Mouse (Mus musculus) kidney, embryonic 15.5 days (tissue): Measurements from ENCODE around the gene Mrps21. TPM values are rescaled to one million over a fixed set of nuclear protein-coding genes. Genes with fewer than 3 reads are reported as not detected.
A peak's percentile ranks its signal among the peaks of the same experiment; 100 is the strongest.
"Not testable (repeated sequence)": the region's sequence is repeated elsewhere in the genome, so short reads cannot be mapped to it uniquely, and the experiment has no call there.

Source experiments
- ATAC-seq: fragments of 200-750 bp; cut with Nextera tagmentation; replicated peaks from 2 replicates; pipeline ENCODE4 v1.8.0; 2017; ENCODE audit warnings: moderate TSS enrichment; ENCODE audit not compliant: low FRiP score
- H3K27ac ChIP-seq: fragments of 300-500 bp; sonication (generic); 2 replicates; pipeline ENCODE4 v1.5.1; 2015; ENCODE audit warnings: mild to moderate bottlenecking, inconsistent platforms
- H3K27me3 ChIP-seq: fragments of 300-500 bp; sonication (generic); 2 replicates; pipeline ENCODE4 v1.6.1; 2015; ENCODE audit warnings: inconsistent platforms
- H3K36me3 ChIP-seq: fragments of 300-500 bp; sonication (generic); 2 replicates; pipeline ENCODE4 v1.6.1; 2015; ENCODE audit warnings: inconsistent platforms
- H3K4me1 ChIP-seq: fragments of 300-500 bp; sonication (generic); 2 replicates; pipeline ENCODE4 v1.6.1; 2015; ENCODE audit warnings: inconsistent platforms
- H3K4me2 ChIP-seq: fragments of 300-500 bp; sonication (generic); 2 replicates; pipeline ENCODE4 v1.6.1; 2015; ENCODE audit warnings: moderate library complexity, mild to moderate bottlenecking, inconsistent platforms
- H3K4me3 ChIP-seq: fragments of 300-500 bp; sonication (generic); replicated peaks from 2 replicates; pipeline ENCODE4 v1.5.1; 2015; ENCODE audit warnings: mild to moderate bottlenecking, inconsistent platforms
- H3K9ac ChIP-seq: fragments of 300-500 bp; sonication (generic); 2 replicates; pipeline ENCODE4 v1.6.1; 2015; ENCODE audit warnings: mild to moderate bottlenecking, inconsistent platforms
- H3K9me3 ChIP-seq: fragments of 300-500 bp; sonication (generic); replicated peaks from 2 replicates; pipeline ENCODE4 v1.6.1; 2016; ENCODE audit warnings: inconsistent platforms
- WGBS: fragments of 180-500 bp; shearing (Covaris S2); methylation state at CpG from one replicate; pipeline ENCODE4 v1.1.7; 2015; ENCODE audit warnings: mixed read lengths; 5-methylcytosine and 5-hydroxymethylcytosine counted together
- polyA plus RNA-seq: library from polyadenylated mRNA; unstranded; fragments of >200 nt; fragmentation: Nextera tagmentation; extraction: Ambion mirVana; gene quantifications from 2 replicates; pipeline ENCODE4 v1.2.1, GENCODE M21; 2015

Gene Mrps21
- polyA plus RNA-seq, 1 experiment from 2014 or later = 404 TPM

DNA sequence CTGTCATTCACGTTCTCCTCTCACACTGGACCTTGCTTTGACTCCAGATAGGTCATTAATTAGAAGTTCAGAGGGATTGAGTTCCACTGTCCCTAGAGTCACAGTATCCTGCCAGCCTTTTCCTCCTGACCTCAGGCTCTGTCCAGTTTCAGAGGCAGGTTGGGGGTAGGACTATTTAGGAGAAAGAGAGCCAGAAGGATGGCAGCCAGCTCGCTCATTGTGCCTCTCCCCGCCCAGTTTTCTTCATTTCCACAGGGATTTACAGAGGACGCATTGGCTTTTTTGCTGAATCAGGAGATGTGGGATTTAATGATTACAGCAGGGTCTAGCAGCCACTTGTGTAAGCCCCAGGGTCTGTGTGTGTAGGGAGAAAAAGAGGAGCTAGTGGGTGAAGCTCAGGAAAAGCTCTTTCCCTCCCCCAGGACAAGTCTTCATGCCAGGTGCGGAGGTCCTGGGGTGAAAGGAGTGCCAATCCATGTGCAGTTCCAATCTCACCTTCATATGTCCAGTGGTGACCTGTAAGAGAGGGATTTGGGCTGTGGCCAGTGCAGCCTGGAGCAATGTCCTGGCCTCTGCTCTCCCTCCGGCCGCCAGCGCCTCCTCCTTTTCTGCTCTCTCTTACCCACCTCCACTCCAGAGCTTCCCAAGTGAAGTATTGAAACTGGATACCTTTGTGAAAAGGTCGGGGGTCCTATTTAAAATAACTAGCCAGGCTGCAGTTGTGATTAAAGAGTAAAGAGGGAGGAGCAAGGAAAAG lies 30.5 kb upstream of the Mrps21 start:
- peaks cover 71% of the 10 kb centered on the region for H3K4me1 ChIP-seq
- H3K4me3 ChIP-seq = no peak overlapping the region
- peak overlapping the region; percentile 76 for H3K4me2 ChIP-seq
- peaks cover 12% of the 10 kb centered on the region; the same call in 1 of the 2 replicates for H3K36me3 ChIP-seq
- peak overlapping the region; percentile 65 for H3K27ac ChIP-seq
- peaks cover 12% of the 10 kb centered on the region; the same call in 1 of the 2 replicates for H3K27me3 ChIP-seq
- WGBS = 35% methylated on average over 9 of the region's 9 CpGs
- no peak for ATAC-seq
- H3K9me3 ChIP-seq = no peaks in the 10 kb centered on the region
- H3K9ac ChIP-seq = no peak overlapping the region; the same call in 1 of the 2 replicates

GRCm38 (mm10) chr3:95899800-95900524 lies 28.6 kb upstream of the Mrps21 start:
- 74% methylated on average over 13 of the region's 13 CpGs for WGBS

GRCm38 (mm10) chr3:95895501-95895900 lies 24.2 kb upstream of the Mrps21 start:
- not testable (repeated sequence) for H3K9ac ChIP-seq, H3K27me3 ChIP-seq, H3K9me3 ChIP-seq, H3K27ac ChIP-seq, ATAC-seq
- Histone ChIP-seq H3K36me3 (peaks cover 18% of the 10 kb centered on the region), H3K4me1 (peaks cover 52% of the 10 kb centered on the region), H3K4me2 (peak overlapping the region; percentile 72; the same call in 1 of the 2 replicates), H3K4me3 (0 out of 2 replicates have a peak overlapping the region, but pooled peaks have one; percentile 73)
- 81% methylated on average over 7 of the region's 7 CpGs for WGBS

More at GRCm38 (mm10) chr3:95899800-95900524, 28.6 kb upstream of the Mrps21 start:
- Histone ChIP-seq H3K9me3 (no peaks in the 10 kb centered on the region), H3K27ac (0 out of 2 replicates have a peak overlapping the region, but pooled peaks have one; percentile 6), H3K9ac (no peak overlapping the region), H3K27me3 (peaks cover 8% of the 10 kb centered on the region; the same call in 1 of the 2 replicates), H3K36me3 (peaks cover 18% of the 10 kb centered on the region), H3K4me3 (no peak overlapping the region), H3K4me1 (peaks cover 58% of the 10 kb centered on the region), H3K4me2 (no peak overlapping the region)
- ATAC-seq = no peak

- H3K4me1 ChIP-seq = peaks cover 48% of the 10 kb centered on the region
- 4% methylated on average over 16 of the region's 16 CpGs for WGBS
- H3K4me3 ChIP-seq = peak overlapping the region; percentile 73
- peak; percentile 23; the same call in 1 of the 2 replicates for ATAC-seq
- H3K9ac ChIP-seq = peak overlapping the region; percentile 69
- peak overlapping the region; percentile 93 for H3K27ac ChIP-seq
- H3K36me3 ChIP-seq = peaks cover 18% of the 10 kb centered on the region
- H3K4me2 ChIP-seq = peak overlapping the region; percentile 72
- no peaks in the 10 kb centered on the region for H3K27me3 ChIP-seq
- H3K9me3 ChIP-seq = no peaks in the 10 kb centered on the region
These were observed 23.2 kb upstream of the Mrps21 start for GRCm38 (mm10) chr3:95894317-95895160.

DNA sequence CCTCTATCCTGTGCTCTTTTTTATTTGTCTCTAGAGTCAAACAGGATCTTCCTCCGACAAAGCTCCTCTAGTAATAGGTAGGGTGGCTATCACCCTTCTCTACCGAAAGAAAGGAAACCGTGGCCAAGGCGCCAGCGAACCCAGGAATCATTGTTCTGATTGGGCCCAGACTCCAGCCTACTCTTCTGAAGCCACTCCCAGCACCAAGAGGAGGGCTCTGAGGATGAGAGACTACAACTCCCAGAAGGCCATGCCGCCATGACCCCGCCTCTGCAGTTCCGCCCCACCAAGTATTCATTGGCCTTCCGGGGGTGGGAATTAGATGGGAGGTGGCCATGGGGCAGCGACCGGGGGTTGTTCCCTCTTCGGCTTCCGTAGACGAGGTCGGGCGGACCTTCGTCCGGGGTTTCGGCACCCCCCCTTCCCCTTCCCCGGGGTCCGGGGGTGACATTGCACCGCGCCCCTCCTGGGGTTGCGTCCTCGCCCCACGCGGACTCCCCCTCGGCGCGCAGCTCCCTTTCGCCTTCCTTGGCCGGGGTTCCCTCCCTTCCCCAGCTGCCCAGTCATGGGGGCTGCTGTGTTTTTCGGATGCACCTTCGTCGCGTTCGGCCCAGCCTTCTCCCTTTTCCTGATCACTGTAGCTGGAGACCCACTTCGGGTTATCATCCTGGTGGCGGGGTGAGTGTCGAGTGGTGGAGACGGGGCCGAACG lies 22.4 kb upstream of the Mrps21 start, which contains the start of gene Aph1a:
Gene Aph1a (plus strand): TSS at position 364 of the 711 bp plus-strand sequence.
- Histone ChIP-seq H3K4me1 (peaks cover 40% of the 10 kb centered on the region), H3K4me3 (peak within 1 kb of the TSS; percentile 73), H3K27ac (peak within 1 kb of the TSS; percentile 93), H3K4me2 (peak within 1 kb of the TSS; percentile 72), H3K9ac (peak within 1 kb of the TSS; percentile 69), H3K36me3 (peaks cover 18% of the 10 kb centered on the region)
- H3K9me3 ChIP-seq, H3K27me3 ChIP-seq: not testable (repeated sequence)
- ATAC-seq = peak; percentile 96
- under 1% methylated on average over 31 of the region's 43 CpGs for WGBS

DNA sequence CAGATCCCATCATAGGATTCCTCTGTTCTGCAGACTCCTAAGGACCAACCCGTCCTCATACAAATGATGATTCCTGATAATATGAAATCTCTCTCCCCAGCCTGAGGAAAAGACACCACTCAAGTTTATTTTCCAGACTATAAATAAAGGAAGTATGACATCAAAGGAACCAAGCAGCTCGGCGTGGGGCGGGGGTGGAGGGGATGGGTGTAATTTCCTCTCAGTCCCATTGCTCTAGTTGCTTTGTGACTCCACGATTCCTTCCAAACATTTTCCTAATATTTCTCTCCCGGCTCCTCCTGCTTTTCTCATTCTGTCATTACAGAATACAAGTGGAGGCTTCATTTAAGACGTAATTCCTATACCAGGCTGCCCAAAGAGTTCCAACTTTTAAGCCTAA lies 21.8 kb upstream of the Mrps21 start:
- Histone ChIP-seq H3K4me3 (peak overlapping the region; percentile 73), H3K27ac (peak overlapping the region; percentile 93), H3K4me2 (peak overlapping the region; percentile 72), H3K4me1 (peaks cover 39% of the 10 kb centered on the region), H3K9me3 (no peaks in the 10 kb centered on the region), H3K9ac (0 out of 2 replicates have a peak overlapping the region, but pooled peaks have one; percentile 6), H3K36me3 (peaks cover 14% of the 10 kb centered on the region), H3K27me3 (no peaks in the 10 kb centered on the region)
- WGBS = 8% methylated on average over 7 of the region's 7 CpGs
- ATAC-seq = no peak

DNA sequence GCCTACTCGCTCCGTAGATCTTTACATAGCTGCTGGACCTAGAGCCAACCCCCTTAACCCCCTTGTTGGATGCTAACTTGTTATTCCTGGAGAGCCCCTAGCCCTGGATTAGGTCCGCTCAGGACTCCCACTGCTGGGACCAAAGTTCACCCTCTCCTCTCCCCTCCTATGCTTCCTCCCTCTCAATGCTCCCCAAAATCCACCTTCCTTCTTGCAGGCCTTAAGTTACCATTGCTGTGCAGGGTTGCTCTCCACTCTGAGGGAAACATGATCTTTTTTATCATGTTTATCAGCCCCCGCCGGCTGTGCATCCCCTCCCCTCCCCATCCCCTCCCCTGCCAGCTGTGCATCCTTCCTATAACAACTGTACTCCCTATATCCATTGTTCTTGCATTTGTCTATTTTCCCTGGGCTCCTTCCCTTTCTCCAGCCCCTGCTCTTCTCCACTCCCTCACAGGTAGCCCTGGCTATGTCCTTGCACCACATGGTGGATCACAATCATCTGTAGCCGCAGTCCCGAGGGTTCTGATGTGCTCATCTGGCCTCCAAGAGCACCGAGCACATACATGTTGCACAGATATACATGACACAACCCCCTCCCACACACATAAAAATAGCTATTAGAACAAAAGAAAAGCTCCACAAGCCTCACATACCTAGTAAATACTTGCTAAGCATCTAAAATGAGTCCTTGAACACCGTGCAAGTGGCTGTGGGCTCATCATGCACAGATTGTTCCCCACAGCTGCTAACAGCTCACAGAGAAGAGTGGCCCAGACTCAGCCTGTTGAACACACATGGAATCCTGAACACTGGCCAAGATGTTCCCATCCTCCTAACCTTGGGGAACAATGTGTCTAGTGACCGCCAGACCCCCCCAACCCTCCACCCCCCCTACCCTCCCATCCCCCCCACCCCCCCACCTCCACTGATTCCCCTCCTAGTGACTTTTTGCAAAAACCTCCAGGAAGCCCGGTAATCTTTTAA lies 21.0 kb upstream of the Mrps21 start:
- ATAC-seq = peak; percentile 9; the same call in 1 of the 2 replicates
- peak overlapping the region; percentile 93 for H3K27ac ChIP-seq
- peak overlapping the region; percentile 52 for H3K4me2 ChIP-seq
- H3K27me3 ChIP-seq = no peaks in the 10 kb centered on the region
- 19% methylated on average over 11 of the region's 11 CpGs for WGBS
- H3K4me3 ChIP-seq = peak overlapping the region; percentile 40
- peak overlapping the region; percentile 11; the same call in 1 of the 2 replicates for H3K9ac ChIP-seq
- H3K4me1 ChIP-seq = peaks cover 47% of the 10 kb centered on the region
- peaks cover 7% of the 10 kb centered on the region for H3K36me3 ChIP-seq
- H3K9me3 ChIP-seq = no peaks in the 10 kb centered on the region

DNA sequence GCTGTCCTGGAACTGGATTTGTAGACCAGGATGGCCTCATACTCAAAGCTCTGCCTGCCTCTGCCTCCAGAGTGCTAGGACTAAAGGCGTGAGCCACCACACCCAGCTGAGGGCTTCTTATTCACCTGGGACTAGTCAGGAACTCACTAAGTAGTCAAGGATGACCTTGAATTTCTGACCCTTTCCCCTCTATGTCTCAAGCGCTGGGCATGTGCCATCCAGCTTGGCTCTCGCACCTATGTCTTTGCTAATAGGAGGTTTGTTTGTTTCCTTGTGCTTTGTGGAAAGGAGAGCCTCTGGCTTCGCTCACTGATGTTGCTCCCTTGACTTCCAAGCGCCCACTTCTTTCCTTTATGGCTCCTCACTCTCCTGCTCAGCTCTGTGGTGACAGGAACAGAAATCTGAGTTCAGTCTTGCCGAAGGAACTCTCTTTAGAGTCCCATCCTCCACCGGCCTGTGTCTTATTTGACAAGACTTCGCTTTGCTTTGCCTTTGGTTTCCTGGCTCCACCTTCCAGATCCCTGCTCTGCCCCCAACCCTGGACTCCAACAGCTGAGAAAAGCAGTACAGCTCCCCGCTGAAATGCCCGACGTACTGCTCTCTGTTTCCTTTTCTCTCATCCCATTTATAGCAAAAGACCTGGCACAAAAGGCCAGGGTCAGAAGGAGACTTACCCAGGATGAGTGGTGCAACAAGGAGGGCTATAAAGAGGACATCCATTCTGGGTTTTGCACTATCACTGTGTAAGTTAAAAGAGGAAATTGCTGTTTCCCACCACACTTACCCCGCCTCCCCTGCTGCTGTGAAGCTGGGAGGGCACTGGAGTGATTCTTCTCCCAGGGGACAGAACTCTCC lies 20.1 kb upstream of the Mrps21 start, which contains the start of gene BC028528:
Gene BC028528 (minus strand): TSS at position 795 of the 855 bp plus-strand sequence.
- Histone ChIP-seq H3K27ac (peak within 1 kb of the TSS; percentile 93), H3K4me1 (peaks cover 54% of the 10 kb centered on the region), H3K4me2 (peak within 1 kb of the TSS; percentile 52), H3K9ac (peak within 1 kb of the TSS; percentile 14; the same call in 1 of the 2 replicates), H3K27me3 (no peaks in the 10 kb centered on the region), H3K36me3 (peaks cover 15% of the 10 kb centered on the region), H3K9me3 (no peaks in the 10 kb centered on the region), H3K4me3 (peak within 1 kb of the TSS; percentile 40)
- 17% methylated on average over 12 of the region's 12 CpGs for WGBS
- no peak for ATAC-seq

- Histone ChIP-seq H3K36me3 (peaks cover 10% of the 10 kb centered on the region; the same call in 1 of the 2 replicates), H3K4me3 (no peak overlapping the region), H3K4me2 (no peak overlapping the region), H3K27me3 (no peaks in the 10 kb centered on the region), H3K9me3 (no peaks in the 10 kb centered on the region), H3K27ac (no peak overlapping the region), H3K9ac (no peak overlapping the region), H3K4me1 (peaks cover 46% of the 10 kb centered on the region)
- 73% methylated on average over 3 of the region's 3 CpGs for WGBS
- no peak for ATAC-seq
These were observed 18.3 kb upstream of the Mrps21 start for GRCm38 (mm10) chr3:95889664-95890063.
